Mouse (Mus musculus) limb, embryonic 12.5 days (tissue): ENCODE data around the gene Anxa11. TPM values are rescaled to one million over a fixed set of nuclear protein-coding genes. Genes with fewer than 3 reads are reported as not detected.
"Not testable (repeated sequence)": the region's sequence is repeated elsewhere in the genome, so short reads cannot be mapped to it uniquely, and the experiment has no call there.

Experiments used
- ATAC-seq: fragments of 200-750 bp; cut with Nextera tagmentation; 2 replicates; pipeline ENCODE4 v1.8.0; 2017; ENCODE audit warnings: low read depth, moderate TSS enrichment; ENCODE audit not compliant: insufficient number of reproducible peaks, insufficient read depth, low FRiP score, low TSS enrichment
- H3K27ac ChIP-seq: fragments of 300-500 bp; sonication (generic); 2 replicates; pipeline ENCODE4 v1.5.1; 2016; ENCODE audit warnings: mild to moderate bottlenecking, moderate library complexity
- H3K27me3 ChIP-seq: fragments of 300-500 bp; sonication (generic); 2 replicates; pipeline ENCODE4 v1.6.1; 2016; ENCODE audit warnings: mild to moderate bottlenecking, moderate library complexity
- H3K36me3 ChIP-seq: fragments of 300-500 bp; sonication (generic); 2 replicates; pipeline ENCODE4 v1.6.1; 2016; ENCODE audit warnings: mild to moderate bottlenecking, moderate library complexity
- H3K4me1 ChIP-seq: fragments of 300-500 bp; sonication (generic); replicated peaks from 2 replicates; pipeline ENCODE4 v1.6.1; 2016
- H3K4me2 ChIP-seq: fragments of 300-500 bp; sonication (generic); 2 replicates; pipeline ENCODE4 v1.6.1; 2016; ENCODE audit warnings: mild to moderate bottlenecking, moderate library complexity
- H3K4me3 ChIP-seq: fragments of 300-500 bp; sonication (generic); replicated peaks from 2 replicates; pipeline ENCODE4 v1.5.1; 2016; ENCODE audit warnings: mild to moderate bottlenecking
- H3K9ac ChIP-seq: fragments of 300-500 bp; sonication (generic); replicated peaks from 2 replicates; pipeline ENCODE4 v1.6.1; 2016; ENCODE audit warnings: mild to moderate bottlenecking, moderate library complexity
- H3K9me3 ChIP-seq: fragments of 300-500 bp; sonication (generic); 2 replicates; pipeline ENCODE4 v1.6.1; 2016; ENCODE audit warnings: mild to moderate bottlenecking, moderate library complexity
- WGBS: fragments of 180-500 bp; shearing (Covaris S2); methylation state at CpG from one replicate; pipeline ENCODE4 v1.1.7; 2016; 5-methylcytosine and 5-hydroxymethylcytosine counted together
- microRNA-seq: library from miRNA; unstranded; fragments of <30 nt; microRNA quantifications from one replicate; pipeline ENCODE4, GENCODE M21; 2017
- polyA plus RNA-seq: library from polyadenylated mRNA; unstranded; fragments of >200 nt; fragmentation: Nextera tagmentation; extraction: Ambion mirVana; gene quantifications from 2 replicates; pipeline ENCODE4 v1.2.1, GENCODE M21; 2016

The Anxa11 gene
- polyA plus RNA-seq, 1 experiment from 2014 or later = 6.2 TPM

DNA sequence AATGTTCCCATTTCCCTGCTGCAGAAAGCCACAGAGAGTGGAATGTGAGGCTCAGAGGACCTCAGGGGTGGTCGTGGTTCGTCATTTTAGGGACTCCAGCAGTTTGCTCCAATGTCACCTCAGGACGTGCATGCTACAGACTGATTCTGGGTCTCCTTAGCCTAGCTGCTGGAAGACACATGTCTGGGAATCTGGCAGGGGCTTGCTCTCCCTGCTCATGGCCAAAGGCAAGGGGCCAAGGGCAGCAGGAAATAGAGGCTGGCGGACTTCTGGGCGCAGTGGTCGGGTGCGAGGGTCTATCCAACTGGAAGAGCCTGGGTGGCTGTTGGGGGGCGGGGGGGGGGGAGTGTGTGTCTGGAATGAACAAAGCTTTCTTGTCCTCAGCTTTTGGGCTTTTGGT, 67.0 kb downstream of the Anxa11 start:
- ATAC-seq, H3K27ac ChIP-seq, H3K27me3 ChIP-seq, H3K36me3 ChIP-seq, H3K4me3 ChIP-seq, H3K4me1 ChIP-seq, H3K4me2 ChIP-seq, H3K9ac ChIP-seq, H3K9me3 ChIP-seq: not testable (repeated sequence)
- no CpG with 5 or more reads among the region's 8 CpGs for WGBS

GRCm38 (mm10) chr14:25918427-25919170, 76.6 kb downstream of the Anxa11 start:
- not testable (repeated sequence) for H3K4me3 ChIP-seq, ATAC-seq, H3K4me1 ChIP-seq, H3K36me3 ChIP-seq, H3K27ac ChIP-seq, H3K4me2 ChIP-seq, H3K9ac ChIP-seq, H3K9me3 ChIP-seq, H3K27me3 ChIP-seq
- WGBS = no CpG with 5 or more reads among the region's 5 CpGs

GRCm38 (mm10) chr14:25926814-25927561, 85.0 kb downstream of the Anxa11 start:
- 0 out of 2 replicates have a peak, but pooled peaks have one; percentile 47 for ATAC-seq
- not testable (repeated sequence) for H3K4me2 ChIP-seq

GRCm38 (mm10) chr14:25927562-25927881, 85.6 kb downstream of the Anxa11 start, which contains the start of gene Tmem254a:
Gene Tmem254a (minus strand): TSS chr14:25927672.
- not testable (repeated sequence) for H3K4me3 ChIP-seq, H3K27ac ChIP-seq, ATAC-seq, H3K36me3 ChIP-seq, H3K9ac ChIP-seq, H3K4me1 ChIP-seq, H3K9me3 ChIP-seq, H3K27me3 ChIP-seq, H3K4me2 ChIP-seq
- WGBS = no CpG with 5 or more reads among the region's 10 CpGs

More at GRCm38 (mm10) chr14:25926814-25927561, 85.0 kb downstream of the Anxa11 start:
- not testable (repeated sequence) for H3K4me3 ChIP-seq, H3K27ac ChIP-seq, H3K36me3 ChIP-seq, H3K4me1 ChIP-seq, H3K27me3 ChIP-seq, H3K9ac ChIP-seq, H3K9me3 ChIP-seq
- no CpG with 5 or more reads among the region's 44 CpGs for WGBS

Small RNAs within 50 kb of the gene (microRNA-seq; reads per million reads assigned to microRNA genes)
- not detected for gene Gm23701

Other genes starting within 250 kb of the Anxa11 start
- gene Ppif, start 148.0 kb upstream of the Anxa11 start, polyA plus RNA-seq = 29.2 and 32.9 TPM in 2 replicates
- 28.6 and 32.6 TPM in 2 replicates for gene Zcchc24, start 73.1 kb upstream of the Anxa11 start, polyA plus RNA-seq
- gene Plac9a, start 60.9 kb downstream of the Anxa11 start, polyA plus RNA-seq = not detected in 2 replicates
- 1.7 and 4.1 TPM in 2 replicates for gene Tmem254a, start 85.5 kb downstream of the Anxa11 start, polyA plus RNA-seq
- gene Cphx1, start 96.1 kb downstream of the Anxa11 start, polyA plus RNA-seq = not detected in 2 replicates
- 2.7 and 3.3 TPM in 2 replicates for gene Duxbl1, start 136.4 kb downstream of the Anxa11 start, polyA plus RNA-seq
- 1.7 TPM in 1 of 2 replicates, not detected in the other for gene Gm9780, start 200.6 kb downstream of the Anxa11 start, polyA plus RNA-seq
- 21.7 and 22.1 TPM in 2 replicates for gene Tmem254c, start 225.2 kb downstream of the Anxa11 start, polyA plus RNA-seq
- not detected in 2 replicates for gene Cphx2, start 239.4 kb downstream of the Anxa11 start, polyA plus RNA-seq
- gene Cphx3, start 240.1 kb downstream of the Anxa11 start, polyA plus RNA-seq = not detected in 2 replicates